Mouse (Mus musculus): ENCODE data around the gene Pramef6.
"Not testable (repeated sequence)": the region's sequence is repeated elsewhere in the genome, so short reads cannot be mapped to it uniquely, and the experiment has no call there.

Gene Pramef6

GRCm38 (mm10) chr4:143900280-143900679 is at the start of gene Pramef6:
Gene Pramef6, minus strand, starts transcription at chr4:143900380.
- not testable (repeated sequence) for DNase-seq

GRCm38 (mm10) chr4:143894406-143894805 is 5.8 kb downstream of the Pramef6 start:
- DNase-seq: not testable (repeated sequence)

DNA sequence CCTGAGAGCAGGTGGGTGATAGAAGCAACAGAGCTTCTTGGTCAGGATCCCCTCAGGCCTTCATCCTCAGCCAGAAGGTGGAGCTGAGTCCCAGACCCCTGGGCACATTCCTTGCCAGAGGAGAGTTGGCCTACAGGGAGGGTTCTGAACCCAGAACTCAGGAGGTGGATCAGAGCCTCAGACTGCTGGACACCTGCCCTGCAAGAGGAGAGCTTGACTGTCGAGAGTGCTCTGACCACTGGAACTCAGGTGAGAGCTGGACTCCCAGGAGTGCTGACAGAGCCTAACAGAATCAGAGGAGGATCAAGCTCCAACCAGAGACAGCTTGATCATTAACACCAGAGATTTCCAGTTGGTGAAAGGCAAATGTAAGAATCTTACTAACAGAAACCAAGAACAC is 17.8 kb downstream of the Pramef6 start:
- DNase-seq: not testable (repeated sequence)

- DNase-seq: not testable (repeated sequence)
These were observed 54.0 kb downstream of the Pramef6 start, which contains the start of gene Gm13103 for GRCm38 (mm10) chr4:143846197-143846596. Gene Gm13103, plus strand, starts transcription at chr4:143846497.

Measured in thymus, postnatal 36 days (tissue).